Mouse (Mus musculus): ENCODE results near the gene Iqcf1.
"Not testable (repeated sequence)": the region's sequence is repeated elsewhere in the genome, so short reads cannot be mapped to it uniquely, and the experiment has no call there.

Iqcf1 gene

DNA sequence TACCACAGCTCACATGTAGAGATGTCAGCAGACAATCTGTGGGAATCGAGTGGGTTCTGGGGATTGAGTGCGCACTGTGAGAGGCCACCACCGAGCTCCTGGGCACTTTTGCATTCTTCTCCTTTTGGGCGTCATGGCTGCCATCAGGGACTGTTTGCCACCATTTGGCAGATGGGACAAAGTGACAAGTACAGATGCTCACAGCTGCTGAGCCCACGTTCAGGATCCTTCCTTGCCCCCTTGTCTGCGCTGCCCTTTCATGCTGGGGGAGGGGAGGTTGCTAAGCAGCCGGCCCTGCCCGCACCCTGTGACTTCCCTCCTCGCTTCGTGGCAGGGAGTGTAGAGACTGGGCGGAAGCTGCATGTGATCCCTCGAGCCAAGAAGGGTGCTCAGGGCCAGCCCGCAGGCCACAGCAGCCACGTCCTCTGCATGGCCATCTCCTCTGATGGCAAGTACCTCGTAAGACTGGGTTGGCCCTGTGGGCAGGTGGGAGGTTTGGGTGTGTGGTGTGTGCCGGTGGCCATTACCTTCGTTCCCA, 17.1 kb upstream of the Iqcf1 start:
- no peak for DNase-seq (ENCODE audit: low spot score in 2 of 2)

DNA sequence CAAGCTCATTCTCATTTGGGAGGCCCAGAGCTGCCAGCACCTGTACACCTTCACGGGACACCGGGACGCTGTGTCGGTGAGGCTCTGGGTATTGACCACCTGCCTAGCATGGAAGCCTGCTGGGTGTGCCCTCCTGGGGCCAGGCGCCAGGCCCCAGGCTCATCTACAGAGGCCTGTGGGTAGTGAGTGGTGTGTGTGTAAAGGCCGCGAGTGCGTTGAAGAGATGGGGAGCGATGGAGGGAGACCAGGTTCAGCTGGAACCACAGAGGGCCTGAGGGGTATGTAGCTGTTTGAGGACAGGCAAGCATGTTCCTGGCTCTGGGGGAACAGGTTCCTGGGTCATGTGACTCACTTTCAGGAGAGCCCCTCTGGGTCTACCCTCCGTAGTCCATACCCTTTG, 16.6 kb upstream of the Iqcf1 start:
- DNase-seq (ENCODE audit: low spot score in 2 of 2): peak in 1 of 2 experiments; percentile 6

DNA sequence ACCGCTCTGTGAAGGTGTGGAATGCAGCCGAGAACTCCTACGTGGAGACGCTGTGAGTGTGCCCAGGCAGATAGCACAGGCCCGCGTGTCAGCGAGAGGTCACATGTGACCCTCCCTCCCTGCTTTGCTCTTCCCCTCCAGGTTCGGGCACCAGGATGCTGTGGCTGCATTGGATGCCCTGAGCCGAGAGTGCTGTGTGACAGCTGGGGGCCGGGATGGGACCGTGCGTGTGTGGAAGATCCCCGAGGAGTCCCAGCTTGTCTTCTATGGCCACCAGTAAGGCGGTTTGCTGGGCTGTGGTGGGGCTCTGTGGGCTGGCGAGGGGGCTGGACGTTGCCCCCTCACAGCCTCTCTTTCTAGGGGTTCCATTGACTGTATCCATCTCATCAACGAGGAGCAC, 16.2 kb upstream of the Iqcf1 start:
- DNase-seq (ENCODE audit: low spot score in 2 of 2): no peak

DNA sequence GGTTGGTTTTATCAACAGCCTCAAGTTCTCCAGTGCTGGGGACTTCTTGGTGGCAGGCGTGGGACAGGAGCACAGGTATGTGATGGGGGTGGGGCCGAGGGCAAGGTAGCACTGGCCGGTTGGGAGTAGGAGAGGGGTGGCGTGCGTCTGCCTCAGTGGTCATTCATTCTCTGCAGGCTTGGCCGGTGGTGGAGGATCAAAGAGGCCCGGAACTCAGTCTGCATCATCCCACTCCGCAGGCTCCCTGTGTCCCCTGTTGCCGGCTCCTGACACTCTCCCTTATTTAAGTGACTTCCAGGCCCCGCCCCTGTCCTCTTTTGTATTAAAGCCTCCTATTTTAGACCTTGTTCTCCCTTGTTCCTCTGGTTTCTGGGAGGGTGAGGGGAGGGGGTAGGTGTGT, 14.7 kb upstream of the Iqcf1 start:
- no peak for DNase-seq (ENCODE audit: low spot score in 2 of 2)

DNA sequence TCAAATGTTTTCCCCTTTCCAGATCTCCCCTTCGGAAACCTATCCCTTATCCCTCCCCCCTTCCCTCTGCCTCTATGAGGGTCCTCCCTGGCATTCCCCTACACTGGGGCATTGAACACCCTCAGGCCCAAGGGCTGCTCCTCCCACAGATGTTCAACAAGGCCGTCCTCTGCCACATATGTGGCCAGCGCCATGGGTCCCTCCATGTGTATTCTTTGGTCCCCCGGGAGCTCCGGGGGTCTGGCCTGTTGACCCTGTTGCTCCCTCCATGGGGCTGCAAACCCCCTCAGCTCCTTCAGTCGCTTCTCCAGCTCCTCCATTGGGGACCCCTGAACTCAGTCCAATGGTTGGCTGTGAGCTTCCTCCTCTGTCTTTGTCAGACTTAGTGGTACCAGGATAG, 12.2 kb upstream of the Iqcf1 start:
- not testable (repeated sequence) for DNase-seq (ENCODE audit: low spot score in 2 of 2)

DNA sequence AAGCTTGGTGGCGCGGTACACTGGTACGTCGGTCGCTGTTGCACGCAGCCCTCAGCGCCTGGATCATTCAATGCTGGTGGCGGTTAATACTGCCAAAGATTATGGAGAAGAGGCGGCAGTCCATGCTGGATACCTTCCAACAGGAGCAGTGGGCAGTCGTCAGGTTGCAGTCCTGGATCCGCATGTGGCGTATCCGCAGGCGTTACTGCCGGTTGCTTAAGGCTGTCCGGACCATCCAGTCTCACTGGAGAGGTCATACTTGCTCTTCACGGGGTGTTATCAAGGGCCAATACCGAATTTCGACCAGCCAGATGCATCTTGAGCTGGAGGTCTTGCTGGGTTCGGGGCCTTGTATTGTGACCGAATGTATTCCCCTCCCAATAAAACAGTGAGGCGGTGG, 2.1 kb downstream of the Iqcf1 start:
- DNase-seq (ENCODE audit: low spot score in 2 of 2): no peak

DNA sequence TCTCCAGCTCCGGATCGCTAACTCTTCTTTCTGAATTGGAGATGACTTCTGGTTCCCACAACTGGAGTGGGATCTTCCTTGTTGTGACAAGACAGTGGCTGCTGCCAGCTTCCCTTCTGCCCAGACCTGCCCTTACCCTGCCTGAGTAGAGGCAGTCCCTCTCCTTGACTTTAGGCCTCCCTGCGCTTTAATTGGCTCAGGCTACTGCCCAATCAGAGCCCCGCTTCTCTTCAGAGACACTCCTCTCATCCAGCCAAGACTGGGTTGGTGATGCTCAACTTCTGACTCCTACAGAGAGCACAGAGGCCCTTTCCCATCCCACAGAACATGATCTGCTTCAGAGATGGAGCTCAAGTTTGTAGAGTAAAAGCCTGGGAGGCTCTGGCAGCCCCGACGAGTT, 4.5 kb downstream of the Iqcf1 start:
- DNase-seq (ENCODE audit: low spot score in 2 of 2): no peak

DNA sequence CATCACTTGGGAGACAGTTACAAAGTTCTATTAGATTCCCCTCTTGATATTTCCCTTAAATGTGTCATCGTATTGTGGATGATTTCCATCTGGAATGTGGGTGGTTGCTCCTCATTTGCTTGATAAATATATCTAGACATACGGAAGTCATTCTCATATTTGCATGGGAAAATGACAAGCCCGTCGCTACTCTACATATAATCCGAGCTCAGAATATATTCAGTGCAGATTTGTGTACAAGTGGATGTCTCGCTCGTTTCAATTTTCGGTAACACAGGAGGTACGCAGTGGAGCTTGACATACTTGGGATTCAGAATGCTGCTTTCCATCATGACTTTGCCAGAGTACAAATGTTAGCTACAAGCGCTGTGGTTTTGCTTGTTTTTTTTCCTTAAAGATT, 9.6 kb downstream of the Iqcf1 start:
- DNase-seq (ENCODE audit: low spot score in 2 of 2): no peak

DNA sequence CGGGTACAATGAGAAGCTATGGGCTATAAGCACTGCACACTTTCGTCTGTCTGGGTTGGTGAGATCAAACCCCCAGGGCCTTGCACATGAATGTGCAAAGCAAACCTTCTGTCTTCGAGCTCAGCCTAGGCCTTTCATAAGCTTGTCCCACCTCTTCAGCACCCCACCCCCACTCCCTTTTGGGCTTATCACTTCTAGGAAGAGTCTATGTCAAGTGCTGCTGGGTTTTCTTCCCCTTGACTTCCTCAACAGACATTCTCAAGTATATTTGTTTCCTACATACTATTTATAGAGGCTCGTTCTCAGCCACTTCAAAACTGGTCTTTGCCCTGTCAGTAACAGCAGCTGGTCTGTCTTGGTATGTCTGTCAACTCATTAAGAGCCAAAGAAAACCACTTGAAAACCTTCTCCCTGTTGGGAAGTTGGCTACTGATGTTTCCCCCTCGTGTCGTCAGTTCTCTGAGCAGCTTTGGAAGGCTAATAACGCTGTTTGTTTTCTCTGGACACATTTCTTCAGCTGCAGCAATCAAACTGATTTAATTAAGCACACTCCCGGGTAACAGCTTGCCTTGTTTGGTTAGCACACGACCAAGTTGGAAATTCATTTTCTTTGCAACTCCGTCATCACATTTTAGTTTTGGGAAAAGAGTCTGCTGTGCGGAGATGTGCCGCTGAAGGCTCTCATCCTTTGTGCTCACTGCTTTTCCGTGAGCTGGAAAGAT, 13.1 kb downstream of the Iqcf1 start:
- DNase-seq (ENCODE audit: low spot score in 2 of 2): no peak

DNA sequence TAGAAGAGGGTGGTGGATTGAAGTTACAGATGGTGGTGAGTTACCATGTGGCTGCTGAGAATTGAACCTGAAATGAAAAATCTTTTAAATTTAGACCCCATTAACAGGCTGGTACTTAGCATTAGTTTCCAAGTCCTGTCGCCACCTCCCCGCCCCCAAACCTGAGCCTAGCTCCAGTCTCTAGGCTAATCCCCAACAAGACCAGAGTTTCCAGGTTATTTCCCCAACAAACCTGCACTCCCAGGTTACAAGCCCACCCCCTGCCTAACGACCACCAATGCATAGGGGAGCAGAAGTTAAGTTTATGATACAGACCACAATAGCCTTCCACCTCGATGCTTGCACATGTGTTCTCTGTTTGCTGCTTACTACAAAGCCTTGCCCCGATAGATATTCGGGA, 13.8 kb downstream of the Iqcf1 start:
- DNase-seq (ENCODE audit: low spot score in 2 of 2): no peak

DNA sequence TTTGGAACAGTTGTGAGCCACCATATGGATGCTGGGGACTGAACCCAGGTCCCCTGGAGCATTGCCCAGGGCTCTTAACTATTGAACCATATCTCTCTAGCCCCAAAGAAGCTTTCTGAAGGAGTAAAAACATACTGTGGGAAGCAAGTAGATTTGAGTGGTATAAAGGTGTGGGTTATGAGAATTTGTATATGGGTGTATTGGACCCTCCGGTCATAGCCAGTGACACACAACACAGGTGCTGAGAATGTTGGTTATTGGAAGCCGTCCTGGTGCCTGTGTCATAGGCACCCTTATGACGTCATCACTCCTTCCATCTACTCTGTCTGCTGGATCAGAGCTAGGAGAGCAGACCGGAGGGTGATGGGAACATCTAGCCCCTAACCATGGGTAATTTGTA, 14.5 kb downstream of the Iqcf1 start, which contains the start of gene Iqcf5:
TSS of gene Iqcf5 (plus strand) at position 301 of the 400 bp plus-strand sequence.
- DNase-seq (ENCODE audit: low spot score in 2 of 2): no peak

DNA sequence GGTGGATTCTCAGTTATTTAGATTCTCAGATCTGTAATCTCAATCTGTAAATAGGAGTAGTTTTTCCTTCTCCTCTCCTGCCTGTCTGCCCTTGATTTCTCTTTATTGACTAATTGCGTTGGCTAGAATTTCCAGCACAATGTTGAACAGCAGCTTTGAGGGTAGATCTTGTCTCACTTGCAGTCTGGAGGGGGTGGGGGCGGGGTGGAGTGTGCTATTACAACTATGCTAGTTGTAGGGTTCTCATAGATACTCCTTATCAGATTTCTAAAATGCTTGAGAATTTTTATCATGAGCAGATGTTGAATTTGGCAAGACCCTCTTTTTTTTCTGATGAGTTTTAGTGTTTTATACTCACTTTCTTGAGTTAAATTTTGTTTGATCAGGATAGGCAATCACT, 19.7 kb downstream of the Iqcf1 start:
- no peak for DNase-seq (ENCODE audit: low spot score in 2 of 2)

DNA sequence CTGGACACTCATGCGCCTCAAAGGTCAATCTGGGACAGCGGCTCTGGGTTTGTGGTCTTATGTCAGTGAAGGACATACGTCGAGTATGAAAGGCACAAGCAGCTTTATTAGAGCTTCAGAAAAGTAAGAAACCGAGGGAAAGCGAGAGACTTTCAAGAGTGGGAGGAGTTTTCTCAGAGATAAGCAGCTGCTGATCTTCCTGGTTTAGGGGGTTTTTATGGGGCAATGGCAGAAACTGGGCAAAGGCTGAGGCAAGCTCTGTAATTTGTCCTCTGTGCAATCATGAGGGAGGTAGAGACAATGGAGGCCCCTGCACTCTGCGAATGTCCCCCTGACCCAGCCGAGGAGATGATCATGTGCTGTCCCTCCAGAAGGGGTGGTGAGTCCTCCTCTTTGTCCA, 20.1 kb downstream of the Iqcf1 start:
- no peak for DNase-seq (ENCODE audit: low spot score in 2 of 2)

DNA sequence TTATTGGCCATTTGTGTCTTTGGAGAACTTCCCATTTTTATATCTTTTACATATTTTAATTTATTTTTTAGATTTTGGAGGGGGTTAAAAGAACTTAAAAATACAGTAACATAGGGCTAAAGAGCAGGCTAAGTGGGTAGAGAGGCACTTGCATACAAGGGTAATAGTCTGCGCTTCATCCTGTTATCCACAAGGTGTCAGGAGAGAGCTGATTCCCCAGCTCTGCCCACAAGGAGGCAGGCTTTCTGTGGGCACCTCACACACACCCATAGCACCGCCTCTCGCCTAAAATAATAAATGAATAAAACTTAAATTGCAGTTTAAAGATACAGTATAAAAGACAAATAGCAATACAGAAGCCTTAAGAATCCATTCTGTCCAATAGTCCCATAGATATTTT, 32.1 kb downstream of the Iqcf1 start:
- DNase-seq (ENCODE audit: low spot score in 2 of 2): no peak

DNA sequence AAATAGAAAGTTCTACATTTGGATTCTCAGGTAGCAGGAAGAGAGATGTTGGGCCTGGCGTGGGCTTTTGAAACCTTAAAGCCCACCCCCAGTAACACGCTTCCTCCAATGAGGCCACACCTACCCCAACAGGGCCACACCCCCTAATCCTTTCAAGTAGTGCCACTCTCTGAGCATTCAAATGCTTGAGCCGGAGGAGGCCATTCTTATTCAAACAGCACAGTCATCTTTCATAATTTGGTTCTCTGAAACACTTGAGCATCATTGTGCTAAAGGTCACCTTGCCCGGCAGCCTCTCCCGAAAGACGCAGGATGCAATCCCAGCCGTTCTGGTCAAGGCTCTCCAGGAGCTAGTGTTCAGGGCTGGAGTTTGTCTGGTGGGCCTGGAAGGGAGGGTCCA, 34.5 kb downstream of the Iqcf1 start:
- DNase-seq (ENCODE audit: low spot score in 2 of 2): no peak

DNA sequence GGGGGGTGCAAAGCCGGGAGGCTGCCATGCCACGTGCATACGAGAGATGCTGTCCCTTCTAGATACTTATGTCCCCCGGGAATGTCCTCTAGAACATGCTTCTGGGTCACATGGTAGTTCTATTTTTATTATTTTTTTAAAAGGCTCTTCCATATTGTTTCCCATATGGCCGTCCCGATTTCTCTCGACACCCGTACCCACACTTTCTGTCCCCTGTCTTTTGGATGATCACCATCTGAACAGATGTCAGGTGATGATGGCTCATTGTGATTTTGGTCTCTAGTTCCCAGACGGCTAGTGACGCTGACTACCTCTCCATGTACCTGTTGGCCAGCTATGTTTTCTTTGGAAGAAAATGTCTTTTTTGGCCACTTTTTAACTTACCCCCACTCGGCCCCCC, 35.2 kb downstream of the Iqcf1 start:
- DNase-seq (ENCODE audit: low spot score in 2 of 2): no peak
